Mouse (Mus musculus) limb, embryonic 14.5 days (tissue): ENCODE data around the gene Gm26920. TPM values are rescaled to one million over a fixed set of nuclear protein-coding genes. Genes with fewer than 3 reads are reported as not detected.
"Not testable (repeated sequence)": the region's sequence is repeated elsewhere in the genome, so short reads cannot be mapped to it uniquely, and the experiment has no call there.

Source experiments
- ATAC-seq: fragments of 200-750 bp; cut with Nextera tagmentation; 2 replicates; pipeline ENCODE4 v1.8.0; 2017; ENCODE audit warnings: low read depth, moderate number of reproducible peaks, moderate TSS enrichment; ENCODE audit not compliant: low FRiP score
- DNase-seq: peaks from one replicate; pipeline ENCODE4 v3.0.0-alpha.2; 2015; ENCODE audit warnings: low spot score
- H3K27ac ChIP-seq: fragments of 300-500 bp; sonication (generic); replicated peaks from 2 replicates; pipeline ENCODE4 v1.5.1; 2014; ENCODE audit warnings: low read depth, mild to moderate bottlenecking, low read length, moderate library complexity, mixed read lengths
- H3K27me3 ChIP-seq: fragments of 300-500 bp; sonication (generic); 2 replicates; pipeline ENCODE4 v1.6.1; 2014; ENCODE audit warnings: low read length, mixed read lengths; ENCODE audit not compliant: control insufficient read depth, insufficient read depth
- H3K36me3 ChIP-seq: fragments of 300-500 bp; sonication (generic); 2 replicates; pipeline ENCODE4 v1.6.1; 2014; ENCODE audit warnings: mild to moderate bottlenecking, low read length, moderate library complexity, mixed read lengths; ENCODE audit not compliant: control insufficient read depth, insufficient read depth
- H3K4me1 ChIP-seq: fragments of 300-500 bp; sonication (generic); 2 replicates; pipeline ENCODE4 v1.6.1; 2014; ENCODE audit warnings: antibody characterized with exemption, low read length, mixed read lengths; ENCODE audit not compliant: control insufficient read depth, insufficient read depth
- H3K4me2 ChIP-seq: fragments of 300-500 bp; sonication (generic); replicated peaks from 2 replicates; pipeline ENCODE4 v1.6.1; 2014; ENCODE audit warnings: low read depth, mild to moderate bottlenecking, low read length, moderate library complexity; ENCODE audit not compliant: severe bottlenecking
- H3K4me3 ChIP-seq: fragments of 300-500 bp; sonication (generic); replicated peaks from 2 replicates; pipeline ENCODE4 v1.5.1; 2014; ENCODE audit warnings: low read length
- H3K9ac ChIP-seq: fragments of 300-500 bp; sonication (generic); 2 replicates; pipeline ENCODE4 v1.6.1; 2014; ENCODE audit warnings: mild to moderate bottlenecking, low read depth, low read length, moderate library complexity; ENCODE audit not compliant: severe bottlenecking
- H3K9me3 ChIP-seq: fragments of 300-500 bp; sonication (generic); 2 replicates; pipeline ENCODE4 v1.6.1; 2016; ENCODE audit warnings: low read length; ENCODE audit not compliant: control insufficient read depth
- POLR2A ChIP-seq: fragments of 200-500 bp; IDR thresholded peaks from 2 replicates; pipeline ENCODE4 v1.8.0; 2012; ENCODE audit warnings: inconsistent platforms, mild to moderate bottlenecking, moderate library complexity, borderline replicate concordance; ENCODE audit not compliant: insufficient read depth, insufficient read length; ENCODE audit errors: extremely low read depth
- WGBS: fragments of 180-500 bp; shearing (Covaris S2); extraction: QIAGEN DNeasy Blood & Tissue Kit; methylation state at CpG from one replicate; pipeline ENCODE4 v1.1.7; 2014; 5-methylcytosine and 5-hydroxymethylcytosine counted together
- polyA plus RNA-seq, 2 experiments: library from polyadenylated mRNA; depleted of rRNA in 1 of 2; stranded (reverse) in 1 of 2; unstranded in 1 of 2; fragments of >200 nt; fragmentation: Nextera tagmentation in 1 of 2; extraction: Ambion mirVana in 1 of 2; gene quantifications; 2 replicates each; pipeline versions ENCODE4 v1.2.1 to v1.2.3; 2012 to 2014

The Gm26920 gene
- polyA plus RNA-seq, 2 experiments: 1.2 to 3.6 TPM

DNA sequence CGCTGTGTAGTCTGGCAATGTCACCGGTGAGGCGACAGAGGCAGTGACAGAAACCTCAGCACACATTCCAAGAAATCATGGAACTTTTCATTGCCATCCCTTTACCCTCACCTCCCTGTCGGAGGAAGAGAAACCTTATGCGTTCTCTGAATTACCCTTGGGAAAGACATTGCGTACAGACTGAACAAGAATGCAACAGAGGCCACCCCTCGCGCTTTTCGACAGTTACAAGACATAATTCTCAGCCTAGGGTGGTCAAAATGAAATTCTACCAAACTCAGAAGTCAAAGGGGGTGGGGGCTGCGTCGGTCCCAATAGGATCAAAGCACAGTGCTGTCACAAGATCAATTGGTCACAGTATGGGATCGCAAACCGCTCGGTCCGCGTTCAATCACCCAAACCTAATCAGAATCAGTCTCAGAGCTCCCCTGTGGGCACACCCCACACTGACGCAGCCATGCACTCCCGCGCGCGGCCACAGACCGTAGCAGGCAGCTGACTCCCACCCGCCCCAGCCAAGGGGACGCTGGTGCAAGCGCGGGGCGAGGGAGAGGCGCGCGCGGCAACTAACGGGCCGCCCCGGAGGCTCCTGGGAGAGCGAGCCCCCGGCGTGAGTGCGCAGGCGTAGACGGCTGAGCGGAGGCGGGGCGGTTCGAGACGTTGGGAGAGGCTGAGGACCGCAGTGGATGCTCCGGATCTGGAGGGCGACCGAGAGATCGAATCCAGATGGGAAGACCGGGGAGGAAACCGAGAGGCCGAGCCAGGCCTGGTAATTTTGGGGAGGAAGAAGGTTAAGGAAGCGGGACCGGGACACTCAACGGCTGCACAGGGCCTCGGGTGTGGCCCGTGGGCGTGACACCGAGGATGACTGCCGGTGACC, 31.3 kb upstream of the Gm26920 start, which contains the start of gene Zfp382:
Gene Zfp382, plus strand, starts transcription at position 635 of the 880 bp plus-strand sequence.
- Histone ChIP-seq H3K36me3 (0 out of 2 replicates have a peak, but pooled peaks cover 3% of the 10 kb centered on the region), H3K4me1 (peaks cover 6% of the 10 kb centered on the region; the same call in 1 of the 2 replicates), H3K27me3 (no peaks in the 10 kb centered on the region), H3K9me3 (no peaks in the 10 kb centered on the region), H3K9ac (peak within 1 kb of the TSS; percentile 72), H3K4me3 (peak within 1 kb of the TSS; percentile 73), H3K4me2 (peak within 1 kb of the TSS; percentile 85), H3K27ac (peak within 1 kb of the TSS; percentile 75)
- WGBS: 3% methylated on average over 61 of the region's 61 CpGs
- ATAC-seq (peak; percentile 96), DNase-seq (peak; percentile 89)
- peak; percentile 82; the same call in 1 of the 2 replicates for TF ChIP-seq POLR2A

DNA sequence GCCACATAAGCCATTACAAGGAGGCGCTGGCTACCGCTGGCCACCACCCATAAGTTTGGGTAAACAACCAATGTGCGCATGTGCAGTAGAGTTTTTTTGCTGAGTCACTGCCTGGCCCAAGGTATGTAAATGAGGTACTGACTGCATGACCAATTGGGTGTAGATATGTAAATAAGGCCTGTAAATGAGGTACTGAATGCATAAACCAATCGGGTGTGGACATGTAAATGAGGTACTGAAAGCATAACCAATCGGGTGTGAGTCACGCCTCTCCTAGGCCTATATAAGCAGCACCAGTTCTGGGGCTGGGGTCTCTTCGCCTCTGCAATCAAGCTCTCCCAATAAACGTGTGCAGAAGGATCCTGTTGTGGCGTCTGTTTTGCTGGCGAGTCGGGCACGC, 27.7 kb upstream of the Gm26920 start:
- H3K9me3 ChIP-seq, H3K4me3 ChIP-seq, H3K4me1 ChIP-seq, H3K27me3 ChIP-seq, H3K36me3 ChIP-seq, DNase-seq, ATAC-seq, H3K4me2 ChIP-seq, H3K27ac ChIP-seq, H3K9ac ChIP-seq: not testable (repeated sequence)
- WGBS: 95% methylated on average over 12 of the region's 12 CpGs

DNA sequence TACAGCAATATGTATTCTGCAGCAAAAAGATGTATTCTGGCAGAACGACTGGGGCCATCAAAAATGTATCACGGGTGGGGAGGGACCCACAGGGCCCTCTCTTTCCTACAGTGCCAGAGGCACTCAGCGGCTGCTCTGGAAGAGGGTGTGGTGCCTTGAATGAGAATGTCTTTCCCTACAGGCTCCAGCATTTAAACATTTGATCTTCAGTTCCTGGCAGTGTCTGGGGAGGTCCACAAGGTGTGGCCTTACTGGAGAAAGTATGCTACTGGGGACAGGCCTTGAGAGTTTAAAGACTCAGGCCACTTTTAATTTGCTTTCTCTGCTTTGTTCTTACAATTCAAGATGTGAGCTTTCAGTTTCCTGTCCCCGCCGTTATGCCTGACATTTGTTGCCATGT, 25.9 kb upstream of the Gm26920 start:
- H3K9me3 ChIP-seq: peaks cover 7% of the 10 kb centered on the region; the same call in 1 of the 2 replicates
- H3K4me3 ChIP-seq: no peak overlapping the region
- H3K9ac ChIP-seq: no peak overlapping the region
- ATAC-seq (no peak), DNase-seq (no peak)
- H3K36me3 ChIP-seq: no peaks in the 10 kb centered on the region
- WGBS: 93% methylated on average over 5 of the region's 5 CpGs
- no peaks in the 10 kb centered on the region for H3K4me1 ChIP-seq
- no peak overlapping the region for H3K27ac ChIP-seq
- TF ChIP-seq POLR2A: no peak
- no peaks in the 10 kb centered on the region for H3K27me3 ChIP-seq
- no peak overlapping the region for H3K4me2 ChIP-seq

DNA sequence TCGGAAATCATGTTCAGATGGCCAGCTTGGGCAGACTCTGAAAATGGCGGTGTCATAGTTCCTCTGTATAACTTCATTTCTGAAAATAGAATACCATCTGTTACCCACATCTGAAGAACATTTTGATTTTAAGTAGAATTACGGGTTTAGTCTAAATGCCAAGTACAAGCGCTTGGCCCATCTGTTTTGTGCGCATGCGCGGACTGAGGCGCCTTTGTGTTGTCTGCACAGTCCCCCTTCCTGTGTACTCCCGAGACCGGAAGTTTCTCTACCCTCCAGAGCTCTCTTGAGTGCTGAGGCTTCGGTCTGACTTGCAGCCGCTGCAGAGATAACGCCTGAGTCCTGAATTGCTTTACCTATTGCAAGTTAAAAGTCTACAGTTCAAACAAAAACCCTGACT, 9.1 kb upstream of the Gm26920 start:
- no peak for DNase-seq
- H3K27ac ChIP-seq: no peak overlapping the region
- H3K9ac ChIP-seq: no peak overlapping the region
- 92% methylated on average over 13 of the region's 13 CpGs for WGBS
- peaks cover 67% of the 10 kb centered on the region for H3K36me3 ChIP-seq
- H3K4me2 ChIP-seq: no peak overlapping the region
- no peaks in the 10 kb centered on the region for H3K27me3 ChIP-seq
- no peak for TF ChIP-seq POLR2A
- peaks cover 24% of the 10 kb centered on the region for H3K9me3 ChIP-seq
- H3K4me1 ChIP-seq: peaks cover under 1% of the 10 kb centered on the region; the same call in 1 of the 2 replicates
- ATAC-seq: no peak
- H3K4me3 ChIP-seq: no peak overlapping the region

DNA sequence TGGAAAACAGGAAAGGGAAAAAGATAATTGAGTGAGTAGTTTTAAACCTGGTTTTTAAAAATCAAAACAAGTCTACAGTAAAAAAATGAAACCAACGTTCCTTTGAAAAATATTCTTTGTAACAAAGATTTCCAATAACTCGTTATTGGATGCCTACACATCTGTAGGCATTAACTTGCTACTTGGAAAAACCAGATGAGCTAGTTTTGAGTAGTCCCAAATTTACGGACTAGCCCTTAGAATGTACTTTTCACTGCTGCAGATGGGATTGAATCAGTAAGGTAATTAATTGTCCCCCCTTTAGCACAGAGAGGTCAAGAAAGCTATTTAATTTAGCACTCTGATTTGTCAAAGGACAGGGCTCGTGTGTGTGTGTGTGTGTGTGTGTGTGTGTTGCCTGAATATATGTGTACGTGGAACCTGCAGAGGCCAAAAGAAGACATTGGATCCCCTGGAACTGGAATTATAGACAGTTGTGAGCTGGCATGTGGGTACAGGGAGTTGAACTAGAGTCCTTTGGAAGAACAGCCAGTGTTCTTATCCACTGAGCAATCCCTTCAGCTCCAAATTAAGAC, 5.4 kb upstream of the Gm26920 start:
- no peaks in the 10 kb centered on the region for H3K9me3 ChIP-seq

More for the DNA sequence above, 5.4 kb upstream of the Gm26920 start:
- Histone ChIP-seq H3K4me2 (peak overlapping the region; percentile 74), H3K4me3 (peak overlapping the region; percentile 65), H3K9ac (peak overlapping the region; percentile 93), H3K36me3 (peaks cover 34% of the 10 kb centered on the region), H3K27me3 (no peaks in the 10 kb centered on the region), H3K4me1 (peaks cover 3% of the 10 kb centered on the region; the same call in 1 of the 2 replicates), H3K27ac (peak overlapping the region; percentile 99)
- WGBS: 5% methylated on average over 5 of the region's 5 CpGs
- DNase-seq (peak; percentile 16), ATAC-seq (no peak)
- no peak for TF ChIP-seq POLR2A
